Comparison of ENCODE assay signal across 8 mouse cellular contexts in genomic region chr11:81612798-81613540, GRCm38 (mm10).
DNase-seq lines count a peak whose midpoint lies in the region; ATAC-seq lines count a peak whose summit lies in the region.

No protein-coding gene starts in this region.

- H3K9me3 ChIP-seq in intestine, embryonic 14.5 days (ENCODE audit: control insufficient read depth, low read length): no peaks in the 10 kb centered on the region

- intact Hi-C loops in gastrocnemius, postnatal 14 days (cut with DNase I; ENCODE audit: low total_unique reads): loop anchor here (2.0 to 10.0 kb wide), 2 partner anchors 22 to 378 kb away; no protein-coding TSS in a partner anchor

- 0 out of 2 replicates have a peak, but pooled peaks cover 3% of the 10 kb centered on the region for H3K27me3 ChIP-seq in intestine, embryonic 14.5 days (replicated peaks; ENCODE audit: control insufficient read depth, insufficient read depth, low read length)

- peak overlapping the region; percentile 36 for H3K4me3 ChIP-seq in intestine, embryonic 14.5 days (ENCODE audit: low read depth, low read length)

- peak; percentile 72 for DNase-seq in adrenal gland, adult 2 months
- peak; percentile 92 for DNase-seq in embryo, embryonic 10 days (ENCODE audit: low spot score)
- peak; percentile 69 for DNase-seq in gastrocnemius, postnatal 14 days
- peak; percentile 95 for DNase-seq in intestine, embryonic 14.5 days (ENCODE audit: low spot score)
- peak; percentile 58 to 93 for DNase-seq in left cerebral cortex, adult 9 months (ENCODE audit: low spot score in 2 of 2)
- peak; percentile 93 for DNase-seq in right cerebral cortex, postnatal 10 days (ENCODE audit: low spot score in 2 of 2)
- DNase-seq in urinary bladder, postnatal 4 days (ENCODE audit: low spot score in 2 of 2): peak; percentile 45 to 81

- no peaks in the 10 kb centered on the region for H3K36me3 ChIP-seq in intestine, embryonic 14.5 days (ENCODE audit: control insufficient read depth, insufficient read depth, low read length)

- ATAC-seq in intestine, embryonic 14.5 days (replicated peaks; ENCODE audit: low FRiP score, low TSS enrichment, low read depth): no peak
- peak; percentile 68 for ATAC-seq in megakaryocyte-erythroid progenitor cell, adult 5-6 weeks (replicated peaks; ENCODE audit: low FRiP score, low TSS enrichment, poor library complexity, severe bottlenecking)

- 3% methylated on average over 17 of the region's 17 CpGs for WGBS in intestine, embryonic 14.5 days

- H3K4me2 ChIP-seq in intestine, embryonic 14.5 days (ENCODE audit: low read length): peak overlapping the region; percentile 57

- H3K9ac ChIP-seq in intestine, embryonic 14.5 days (ENCODE audit: low read length): 0 out of 2 replicates have a peak overlapping the region, but pooled peaks have one; percentile 13

- H3K4me1 ChIP-seq in intestine, embryonic 14.5 days (replicated peaks; ENCODE audit: control insufficient read depth, insufficient read depth, low read length): peaks cover 14% of the 10 kb centered on the region; the same call in 1 of the 2 replicates

- no peak overlapping the region for H3K27ac ChIP-seq in intestine, embryonic 14.5 days (ENCODE audit: low read depth)
